Mouse (Mus musculus): ENCODE results near the gene Bglap2.

- TF ChIP-seq CTCF (IDR thresholded peaks at IDR 0.05; ENCODE audit: low read depth) (no peak), EP300 (IDR thresholded peaks at IDR 0.05; ENCODE audit: low read depth) (no peak)
Measured at GRCm38 (mm10) chr3:88359584-88359983, 18.9 kb downstream of the Bglap2 start.

Measured in liver, postnatal 0 days (tissue).